Mouse (Mus musculus) ES-Bruce4 (cell line): ENCODE data around the gene Dhrs3.

Experiments used
- CTCF ChIP-seq: IDR thresholded peaks from one replicate; pipeline ENCODE4 v1.8.1; 2011; ENCODE audit warnings: low read depth, low read length
- EP300 ChIP-seq: IDR thresholded peaks from 2 replicates; pipeline ENCODE4 v1.6.1; 2011; ENCODE audit warnings: low read depth, low read length; ENCODE audit not compliant: insufficient read depth
- POLR2A ChIP-seq: IDR thresholded peaks from one replicate; pipeline ENCODE4 v1.8.1; 2011; ENCODE audit warnings: low read length; ENCODE audit not compliant: insufficient read depth

GRCm38 (mm10) chr4:144953421-144953820 is 60.8 kb downstream of the Dhrs3 start:
- TF ChIP-seq CTCF (no peak), POLR2A (no peak), EP300 (no peak)
